Comparison of ENCODE assay signal across 13 mouse cellular contexts in the genomic region with DNA sequence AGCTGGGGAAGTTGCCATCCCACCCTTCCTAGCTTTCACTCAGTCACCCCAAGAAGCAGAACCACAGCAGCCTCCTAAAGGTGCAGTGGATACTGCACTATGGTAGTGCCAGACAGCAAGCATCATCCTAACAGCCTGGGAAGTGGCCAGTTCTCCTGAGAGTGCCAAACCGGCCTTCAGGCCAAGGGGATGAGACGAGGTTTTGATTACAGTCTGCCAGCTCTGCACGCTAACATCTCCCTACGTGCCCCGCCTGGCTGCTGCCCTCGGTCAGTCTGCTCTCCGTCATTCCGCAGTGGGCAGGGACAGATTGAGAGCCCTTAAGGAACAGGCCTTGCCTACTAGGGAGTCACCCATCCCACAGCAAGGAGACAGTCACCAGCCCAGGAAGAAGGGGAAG.
DNase-seq lines count a peak whose midpoint lies in the region; ATAC-seq and TF ChIP-seq lines count a peak whose summit lies in the region.
"Had no signal": no experiment of that assay in that cellular context is flagged by ENCODE, and none has a peak within 500 bp of the region (broad histone marks: within the 10 kb centered on the region; RNA-seq: fewer than 3 reads in every experiment).

No protein-coding gene starts in this region.

- peaks cover 4% of the 10 kb centered on the region for H3K36me3 ChIP-seq in kidney, embryonic 15.5 days
- peaks cover 26% of the 10 kb centered on the region for H3K36me3 ChIP-seq in limb, embryonic 14.5 days (ENCODE audit: control insufficient read depth, insufficient read depth, low read length)
- H3K36me3 ChIP-seq: midbrain, embryonic 12.5 days had no signal

- H3K4me1 ChIP-seq in kidney, embryonic 15.5 days = peaks cover 32% of the 10 kb centered on the region
- H3K4me1 ChIP-seq in limb, embryonic 14.5 days (ENCODE audit: control insufficient read depth, insufficient read depth, low read length) = peaks cover 36% of the 10 kb centered on the region

- no peaks in the 10 kb centered on the region for H3K9me3 ChIP-seq in kidney, embryonic 15.5 days (replicated peaks)
- H3K9me3 ChIP-seq in limb, embryonic 14.5 days (ENCODE audit: control insufficient read depth, low read length) = no peaks in the 10 kb centered on the region
- H3K9me3 ChIP-seq: midbrain, embryonic 12.5 days had no signal

- H3K9ac ChIP-seq in kidney, embryonic 15.5 days = no peak overlapping the region
- H3K9ac ChIP-seq in limb, embryonic 14.5 days (ENCODE audit: low read depth, low read length, severe bottlenecking) = no peak overlapping the region
- H3K9ac ChIP-seq: midbrain, embryonic 12.5 days had no signal

- 37% methylated on average over 8 of the region's 8 CpGs for WGBS in kidney, embryonic 15.5 days
- 51% methylated on average over 8 of the region's 8 CpGs for WGBS in limb, embryonic 14.5 days

- no peak overlapping the region for H3K4me3 ChIP-seq in kidney, embryonic 15.5 days (replicated peaks)
- H3K4me3 ChIP-seq in limb, embryonic 14.5 days (replicated peaks; ENCODE audit: low read length) = no peak overlapping the region
- H3K4me3 ChIP-seq: layer of hippocampus, adult 2 months; midbrain, embryonic 12.5 days had no signal

- ATAC-seq in kidney, embryonic 15.5 days (replicated peaks; ENCODE audit: low FRiP score) = no peak
- peak; percentile 31; the same call in 1 of the 2 replicates for ATAC-seq in limb, embryonic 14.5 days (ENCODE audit: low FRiP score, low read depth)

- H3K27me3 ChIP-seq in kidney, embryonic 15.5 days = no peaks in the 10 kb centered on the region
- peaks cover 11% of the 10 kb centered on the region; the same call in 1 of the 2 replicates for H3K27me3 ChIP-seq in limb, embryonic 14.5 days (ENCODE audit: control insufficient read depth, insufficient read depth, low read length)
- H3K27me3 ChIP-seq: midbrain, embryonic 12.5 days had no signal

- no peak for TF ChIP-seq POLR2A in limb, embryonic 14.5 days (IDR thresholded peaks at IDR 0.05; ENCODE audit: borderline replicate concordance, extremely low read depth, insufficient read depth, insufficient read length)

- DNase-seq in cerebellum, postnatal 36 days = peak; percentile 16 to 20
- no peak for DNase-seq in cerebellum, adult 8-10 months
- no peak for DNase-seq in kidney, postnatal 4 days
- DNase-seq in ovary, postnatal 36 days (ENCODE audit: low spot score) = peak; percentile 55
- no peak for DNase-seq in ovary, postnatal 14 days (ENCODE audit: low spot score)
- no peak for DNase-seq in limb, embryonic 14.5 days (ENCODE audit: low spot score)
- no peak for DNase-seq in spleen, postnatal 14 days (ENCODE audit: low spot score in 2 of 2)
- DNase-seq: kidney, adult 11 months; retina, postnatal 1 day; spleen, adult 18-20 months had no signal

- no peak overlapping the region for H3K4me2 ChIP-seq in kidney, embryonic 15.5 days
- no peak overlapping the region for H3K4me2 ChIP-seq in limb, embryonic 14.5 days (replicated peaks; ENCODE audit: low read depth, low read length, severe bottlenecking)
- H3K4me2 ChIP-seq: midbrain, embryonic 12.5 days had no signal

- H3K27ac ChIP-seq in kidney, embryonic 15.5 days = peak overlapping the region; percentile 68; the same call in 1 of the 2 replicates
- H3K27ac ChIP-seq in limb, embryonic 14.5 days (replicated peaks; ENCODE audit: low read depth, low read length) = peak overlapping the region; percentile 80
- H3K27ac ChIP-seq: layer of hippocampus, adult 2 months; midbrain, embryonic 12.5 days had no signal

Comparison
In these comparisons a context has a peak if more than half of its experiments do, and no peak if none do; other contexts are left out.
1. DNase-seq: peak in cerebellum, postnatal 36 days (2 of 2) and ovary, postnatal 36 days (single experiment); none in cerebellum, adult 8-10 months (single experiment), kidney, postnatal 4 days (0 of 2), ovary, postnatal 14 days (single experiment), limb, embryonic 14.5 days (single experiment) and spleen, postnatal 14 days (0 of 2).